Mouse (Mus musculus) heart, embryonic 16.5 days (tissue): ENCODE measurements around the gene Nt5c. TPM values are rescaled to one million over a fixed set of nuclear protein-coding genes. Genes with fewer than 3 reads are reported as not detected.
A peak's percentile ranks its signal among the peaks of the same experiment; 100 is the strongest.
"Not testable (repeated sequence)": the region's sequence is repeated elsewhere in the genome, so short reads cannot be mapped to it uniquely, and the experiment has no call there.

Experiments
- ATAC-seq: fragments of 200-750 bp; cut with Nextera tagmentation; replicated peaks from 2 replicates; pipeline ENCODE4 v1.8.0; 2017; ENCODE audit warnings: moderate number of reproducible peaks; ENCODE audit not compliant: insufficient read depth, low FRiP score; ENCODE audit errors: extremely low read depth
- H3K27ac ChIP-seq: fragments of 300-500 bp; sonication (generic); 2 replicates; pipeline ENCODE4 v1.5.1; 2014; ENCODE audit warnings: mild to moderate bottlenecking, low read length, control low read depth, moderate library complexity
- H3K27me3 ChIP-seq: fragments of 300-500 bp; sonication (generic); 2 replicates; pipeline ENCODE4 v1.6.1; 2014; ENCODE audit warnings: low read length, mixed read lengths; ENCODE audit not compliant: control insufficient read depth, insufficient read depth
- H3K36me3 ChIP-seq: fragments of 300-500 bp; sonication (generic); 2 replicates; pipeline ENCODE4 v1.6.1; 2014; ENCODE audit not compliant: control insufficient read depth, insufficient read depth
- H3K4me1 ChIP-seq: fragments of 300-500 bp; sonication (generic); 2 replicates; pipeline ENCODE4 v1.6.1; 2014; ENCODE audit warnings: low read length, mixed read lengths; ENCODE audit not compliant: control insufficient read depth, insufficient read depth
- H3K4me2 ChIP-seq: fragments of 300-500 bp; sonication (generic); 2 replicates; pipeline ENCODE4 v1.6.1; 2014; ENCODE audit warnings: low read depth, mild to moderate bottlenecking, control low read depth, low read length
- H3K4me3 ChIP-seq: fragments of 300-500 bp; sonication (generic); 2 replicates; pipeline ENCODE4 v1.5.1; 2014; ENCODE audit warnings: mild to moderate bottlenecking, control low read depth, low read length
- H3K9ac ChIP-seq: fragments of 300-500 bp; sonication (generic); 2 replicates; pipeline ENCODE4 v1.6.1; 2014; ENCODE audit warnings: low read length, control low read depth
- H3K9me3 ChIP-seq: fragments of 300-500 bp; sonication (generic); replicated peaks from 2 replicates; pipeline ENCODE4 v1.6.1; 2016; ENCODE audit warnings: low read length; ENCODE audit not compliant: control insufficient read depth
- WGBS: fragments of 180-500 bp; shearing (Covaris S2); extraction: QIAGEN DNeasy Blood & Tissue Kit; methylation state at CpG from one replicate; pipeline ENCODE4 v1.1.7; 2014; 5-methylcytosine and 5-hydroxymethylcytosine counted together
- polyA plus RNA-seq: library from polyadenylated mRNA; unstranded; fragments of >200 nt; fragmentation: Nextera tagmentation; extraction: Ambion mirVana; gene quantifications from 2 replicates; pipeline ENCODE4 v1.2.1, GENCODE M21; 2015

Gene Nt5c
- polyA plus RNA-seq = 60.1 and 64.9 TPM in 2 replicates

GRCm38 (mm10) chr11:115491356-115492083 lies at the start of gene Nt5c:
TSS of gene Nt5c (minus strand) at chr11:115491862.
- Histone ChIP-seq H3K4me2 (peak within 1 kb of the TSS; percentile 74), H3K4me3 (peak within 1 kb of the TSS; percentile 72), H3K27me3 (no peaks in the 10 kb centered on the region), H3K36me3 (peaks cover 10% of the 10 kb centered on the region; the same call in 1 of the 2 replicates), H3K9me3 (no peaks in the 10 kb centered on the region), H3K27ac (peak within 1 kb of the TSS; percentile 80), H3K9ac (peak within 1 kb of the TSS; percentile 80), H3K4me1 (peaks cover 11% of the 10 kb centered on the region)
- peak; percentile 90 for ATAC-seq
- WGBS = under 1% methylated on average over 43 of the region's 43 CpGs

GRCm38 (mm10) chr11:115538045-115538444 lies 46.4 kb upstream of the Nt5c start:
- Histone ChIP-seq H3K4me3 (no peak overlapping the region), H3K4me2 (no peak overlapping the region), H3K27ac (no peak overlapping the region), H3K9me3 (no peaks in the 10 kb centered on the region), H3K4me1 (peaks cover 9% of the 10 kb centered on the region), H3K27me3 (no peaks in the 10 kb centered on the region), H3K36me3 (peaks cover 5% of the 10 kb centered on the region), H3K9ac (no peak overlapping the region)
- no peak for ATAC-seq
- WGBS = 67% methylated on average over 2 of the region's 2 CpGs

GRCm38 (mm10) chr11:115536856-115537568 lies 45.4 kb upstream of the Nt5c start:
- peak overlapping the region; percentile 100 for H3K27ac ChIP-seq
- no peak overlapping the region for H3K9ac ChIP-seq
- no peak for ATAC-seq
- H3K27me3 ChIP-seq = no peaks in the 10 kb centered on the region
- H3K4me1 ChIP-seq = peaks cover 9% of the 10 kb centered on the region
- no peaks in the 10 kb centered on the region for H3K9me3 ChIP-seq
- H3K36me3 ChIP-seq = peaks cover 14% of the 10 kb centered on the region
- WGBS = 86% methylated on average over 10 of the region's 10 CpGs
- peak overlapping the region; percentile 59 for H3K4me2 ChIP-seq
- no peak overlapping the region for H3K4me3 ChIP-seq

GRCm38 (mm10) chr11:115536038-115536681 lies 44.5 kb upstream of the Nt5c start, which contains the start of gene Sumo2:
TSS of gene Sumo2 (minus strand) at chr11:115536276.
- peak within 1 kb of the TSS; percentile 76 for H3K4me2 ChIP-seq
- H3K4me3 ChIP-seq = peak within 1 kb of the TSS; percentile 92
- peaks cover 21% of the 10 kb centered on the region for H3K36me3 ChIP-seq
- WGBS = 2% methylated on average over 53 of the region's 70 CpGs
- H3K27ac ChIP-seq = peak within 1 kb of the TSS; percentile 100
- ATAC-seq = peak; percentile 90
- H3K4me1 ChIP-seq = peaks cover 9% of the 10 kb centered on the region
- peak within 1 kb of the TSS; percentile 98 for H3K9ac ChIP-seq
- no peaks in the 10 kb centered on the region for H3K9me3 ChIP-seq
- no peaks in the 10 kb centered on the region for H3K27me3 ChIP-seq

- Histone ChIP-seq H3K4me2 (peak overlapping the region; percentile 76), H3K4me3 (peak overlapping the region; percentile 92), H3K4me1 (peaks cover 9% of the 10 kb centered on the region), H3K27me3 (no peaks in the 10 kb centered on the region), H3K9ac (peak overlapping the region; percentile 98), H3K36me3 (peaks cover 23% of the 10 kb centered on the region), H3K9me3 (no peaks in the 10 kb centered on the region), H3K27ac (peak overlapping the region; percentile 100)
- WGBS = under 1% methylated on average over 77 of the region's 84 CpGs
- peak; percentile 79 for ATAC-seq
Measured at GRCm38 (mm10) chr11:115535401-115536037, 43.9 kb upstream of the Nt5c start.

- peak overlapping the region; percentile 98 for H3K9ac ChIP-seq
- 3% methylated on average over 11 of the region's 11 CpGs for WGBS
- peak overlapping the region; percentile 100 for H3K27ac ChIP-seq
- no peaks in the 10 kb centered on the region for H3K9me3 ChIP-seq
- H3K4me1 ChIP-seq = peaks cover 9% of the 10 kb centered on the region
- peak overlapping the region; percentile 92 for H3K4me3 ChIP-seq
- ATAC-seq = no peak
- H3K4me2 ChIP-seq = peak overlapping the region; percentile 76
- peaks cover 27% of the 10 kb centered on the region for H3K36me3 ChIP-seq
- no peaks in the 10 kb centered on the region for H3K27me3 ChIP-seq
Measured at GRCm38 (mm10) chr11:115534759-115535371, 43.2 kb upstream of the Nt5c start.

- H3K27me3 ChIP-seq, H3K4me3 ChIP-seq, ATAC-seq, H3K4me2 ChIP-seq, H3K4me1 ChIP-seq, H3K9me3 ChIP-seq, H3K27ac ChIP-seq, H3K9ac ChIP-seq: not testable (repeated sequence)
- peaks cover 48% of the 10 kb centered on the region for H3K36me3 ChIP-seq
- 78% methylated on average over 3 of the region's 3 CpGs for WGBS
Measured at GRCm38 (mm10) chr11:115526446-115526845, 34.8 kb upstream of the Nt5c start.

GRCm38 (mm10) chr11:115522703-115523102 lies 31.0 kb upstream of the Nt5c start:
- Histone ChIP-seq H3K27me3 (no peaks in the 10 kb centered on the region), H3K36me3 (peaks cover 30% of the 10 kb centered on the region), H3K4me2 (no peak overlapping the region), H3K4me3 (no peak overlapping the region), H3K27ac (no peak overlapping the region), H3K4me1 (peaks cover 14% of the 10 kb centered on the region), H3K9ac (no peak overlapping the region), H3K9me3 (no peaks in the 10 kb centered on the region)
- WGBS = 75% methylated on average over 2 of the region's 2 CpGs
- no peak for ATAC-seq
